Mouse (Mus musculus) ES-Bruce4 (cell line): ENCODE data around the gene Slc38a8.

ENCODE experiments used
- CTCF ChIP-seq: IDR thresholded peaks from one replicate; pipeline ENCODE4 v1.8.1; 2011; ENCODE audit warnings: low read depth, low read length
- EP300 ChIP-seq: IDR thresholded peaks from 2 replicates; pipeline ENCODE4 v1.6.1; 2011; ENCODE audit warnings: low read depth, low read length; ENCODE audit not compliant: insufficient read depth
- POLR2A ChIP-seq: IDR thresholded peaks from one replicate; pipeline ENCODE4 v1.8.1; 2011; ENCODE audit warnings: low read length; ENCODE audit not compliant: insufficient read depth

DNA sequence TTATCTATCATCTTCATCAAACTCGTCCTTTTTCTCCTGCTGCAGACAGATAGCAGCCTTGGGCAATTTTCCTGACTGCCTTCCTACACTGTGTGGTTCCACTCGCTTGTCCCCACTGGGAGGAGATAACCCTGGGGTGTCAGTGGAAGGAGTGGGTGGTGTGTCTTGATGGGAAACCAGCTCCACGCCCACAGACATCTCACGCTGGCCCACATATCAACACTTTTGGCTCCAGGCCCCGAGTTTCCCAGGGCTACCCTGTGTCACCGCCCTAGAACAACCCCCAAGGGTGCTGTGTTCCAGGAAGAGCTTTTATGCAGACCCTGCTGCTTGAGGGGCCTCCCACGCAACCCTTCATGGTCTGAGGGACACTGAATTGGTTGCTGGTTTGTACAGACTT lies 37.8 kb downstream of the Slc38a8 start:
- TF ChIP-seq CTCF, result no peak
- no peak for TF ChIP-seq POLR2A
- no peak for TF ChIP-seq EP300
